Mouse (Mus musculus) MEL (cell line): ENCODE results near the gene Gkn3. TPM values are rescaled to one million over a fixed set of nuclear protein-coding genes. Genes with fewer than 3 reads are reported as not detected.

Experiments used
- DNase-seq: peaks from one replicate; pipeline ENCODE4 v3.0.0; 2011; ENCODE audit warnings: low read depth, low spot score
- H3K27ac ChIP-seq: 2 replicates; pipeline ENCODE4 v1.5.1; 2012; ENCODE audit warnings: low read depth, mild to moderate bottlenecking, control low read depth, low read length, moderate library complexity; ENCODE audit not compliant: control insufficient read depth
- H3K27me3 ChIP-seq, 2 experiments: fragments of 150-350 bp in 1 of 2; sonication (generic) in 1 of 2; 2 replicates each; pipeline ENCODE4 v1.6.1; 2012; ENCODE audit warnings: low read length in 2 of 2, mild to moderate bottlenecking in 2 of 2, improper control_type of control experiment in 1 of 2, moderate library complexity in 1 of 2; ENCODE audit not compliant: insufficient read depth in 2 of 2, control insufficient read depth in 1 of 2
- H3K36me3 ChIP-seq, 2 experiments: 2 replicates each; pipeline ENCODE4 v1.6.1; 2012 to 2014; ENCODE audit warnings: low read length in 2 of 2, improper control_type of control experiment in 1 of 2, inconsistent platforms in 1 of 2, mild to moderate bottlenecking in 1 of 2; ENCODE audit not compliant: insufficient read depth in 2 of 2, control insufficient read depth in 1 of 2
- H3K4me1 ChIP-seq, 2 experiments: fragments of 150-350 bp in 1 of 2; sonication (generic) in 1 of 2; 2 replicates each; pipeline ENCODE4 v1.6.1; 2012; ENCODE audit warnings: low read length in 2 of 2, improper control_type of control experiment in 1 of 2, mild to moderate bottlenecking in 1 of 2; ENCODE audit not compliant: insufficient read depth in 2 of 2, control insufficient read depth in 1 of 2
- H3K4me3 ChIP-seq, 2 experiments: fragments of 150-350 bp in 1 of 2; sonication (generic) in 1 of 2; 2 replicates each; pipeline ENCODE4 v1.5.1; 2012; ENCODE audit warnings: low read depth in 2 of 2, low read length in 2 of 2, mild to moderate bottlenecking in 2 of 2, moderate library complexity in 2 of 2, control low read depth in 1 of 2, improper control_type of control experiment in 1 of 2; ENCODE audit not compliant: control insufficient read depth in 1 of 2, insufficient read depth in 1 of 2
- H3K79me2 ChIP-seq: 2 replicates; pipeline ENCODE4 v1.6.1; 2012; ENCODE audit warnings: mild to moderate bottlenecking, low read length, moderate library complexity; ENCODE audit not compliant: control insufficient read depth, poor library complexity, insufficient read depth
- H3K9ac ChIP-seq: 2 replicates; pipeline ENCODE4 v1.6.1; 2012; ENCODE audit warnings: low read depth, mild to moderate bottlenecking, control low read depth, low read length, moderate library complexity; ENCODE audit not compliant: control insufficient read depth, poor library complexity, severe bottlenecking
- H3K9me3 ChIP-seq: fragments of 150-350 bp; sonication (generic); replicated peaks from 2 replicates; pipeline ENCODE4 v1.6.1; 2012; ENCODE audit warnings: mild to moderate bottlenecking, low read length, improper control_type of control experiment, moderate library complexity; ENCODE audit not compliant: insufficient read depth
- SIN3A ChIP-seq: IDR thresholded peaks from 2 replicates; pipeline ENCODE4 v1.6.1; 2012; ENCODE audit warnings: low read length, improper control_type of control experiment, inconsistent platforms
- TAL1 ChIP-seq: IDR thresholded peaks from 2 replicates; pipeline ENCODE4 v1.6.1; 2012; ENCODE audit warnings: mild to moderate bottlenecking, inconsistent platforms, low read length, moderate library complexity, mixed read lengths
- USF2 ChIP-seq, 2 experiments: IDR thresholded peaks; 2 replicates each; pipeline ENCODE4 v1.6.1; 2011 to 2012; ENCODE audit warnings: improper control_type of control experiment in 2 of 2, low read length in 2 of 2, borderline replicate concordance in 1 of 2, inconsistent platforms in 1 of 2, low read depth in 1 of 2, mild to moderate bottlenecking in 1 of 2; ENCODE audit not compliant: insufficient read depth in 1 of 2
- ZMIZ1 ChIP-seq: IDR thresholded peaks from 2 replicates; pipeline ENCODE4 v1.6.1; 2012; ENCODE audit warnings: low read depth, mild to moderate bottlenecking, inconsistent platforms, low read length, improper control_type of control experiment, moderate library complexity
- polyA plus RNA-seq, 2 experiments: library from polyadenylated mRNA; stranded (reverse) in 1 of 2; unstranded in 1 of 2; fragments of >175 nt in 1 of 2; fragments of >200 nt in 1 of 2; gene quantifications; 2 replicates each; pipeline versions ENCODE4 v1.2.1 to v1.2.4; 2012; ENCODE audit warnings: low replicate concordance in 2 of 2, low read depth in 1 of 2; ENCODE audit not compliant: insufficient read length in 2 of 2, insufficient read depth in 1 of 2, missing spikeins in 1 of 2
- total RNA-seq: library from RNA; depleted of rRNA; stranded (reverse); fragments of 300-350 nt; gene quantifications from 2 replicates; pipeline ENCODE4 v1.2.3, GENCODE M21; 2012; rRNA removed

Gkn3 gene
- total and polyA plus RNA-seq, 3 experiments = 0.36 TPM; not detected in 2

- Histone ChIP-seq H3K9me3 (no peaks in the 10 kb centered on the region), H3K9ac (no peak overlapping the region), H3K4me3 (no peak overlapping the region), H3K36me3 (no peaks in the 10 kb centered on the region), H3K4me1 (no peaks in the 10 kb centered on the region), H3K79me2 (no peaks in the 10 kb centered on the region), H3K27ac (no peak overlapping the region), H3K27me3 (peaks cover 0 to 2% of the 10 kb centered on the region in 2 experiments; a peak in 1 of 4 replicates)
- TF ChIP-seq ZMIZ1 (no peak), USF2 (IDR thresholded peaks at IDR 0.05; ENCODE audit: borderline replicate concordance in 1 of 2, insufficient read depth in 1 of 2, low read depth in 1 of 2, low read length in 2 of 2) (no peak), SIN3A (no peak), TAL1 (no peak)
- DNase-seq = no peak
Measured at GRCm38 (mm10) chr6:87334361-87335090, 54.2 kb downstream of the Gkn3 start.

Other genes with a start within 250 kb of the Gkn3 start
- gene Antxr1, start 53.1 kb downstream of the Gkn3 start, total RNA-seq = not detected in 2 replicates
- gene Antxr1, start 53.1 kb downstream of the Gkn3 start, polyA plus RNA-seq = under 1 TPM in 1 of 2 experiments, not detected in 1; 0.10 TPM
- not detected in 2 replicates for gene Gkn1, start 38.0 kb downstream of the Gkn3 start, total RNA-seq
- not detected for gene Gkn1, start 38.0 kb downstream of the Gkn3 start, polyA plus RNA-seq
- not detected in 2 replicates for gene Gkn2, start 15.6 kb downstream of the Gkn3 start, total RNA-seq
- gene Gkn2, start 15.6 kb downstream of the Gkn3 start, polyA plus RNA-seq = not detected
- not detected in 2 replicates for gene Bmp10, start 40.1 kb upstream of the Gkn3 start, total RNA-seq
- not detected for gene Bmp10, start 40.1 kb upstream of the Gkn3 start, polyA plus RNA-seq
- gene Arhgap25, start 144.3 kb upstream of the Gkn3 start, total RNA-seq = 3.4 and 3.5 TPM in 2 replicates
- 1 to 10 TPM in 1 of 2 experiments, not detected in 1; 5.2 TPM for gene Arhgap25, start 144.3 kb upstream of the Gkn3 start, polyA plus RNA-seq
- 1.3 and 1.4 TPM in 2 replicates for gene Prokr1, start 201.8 kb upstream of the Gkn3 start, total RNA-seq
- gene Prokr1, start 201.8 kb upstream of the Gkn3 start, polyA plus RNA-seq = 1 to 10 TPM in 1 of 2 experiments, not detected in 1; 1.4 TPM